Mouse (Mus musculus) lung, adult 2 months (tissue): ENCODE measurements around the gene Zfp385b.

ENCODE experiments used
- CTCF ChIP-seq: fragments of 200-500 bp; IDR thresholded peaks from 2 replicates; pipeline ENCODE4 v1.5.1; 2011; ENCODE audit warnings: mild to moderate bottlenecking, low read length, control low read depth; ENCODE audit not compliant: insufficient read depth
- POLR2A ChIP-seq: fragments of 200-500 bp; IDR thresholded peaks from 2 replicates; pipeline ENCODE4 v1.6.1; 2011; ENCODE audit warnings: low read depth, mild to moderate bottlenecking, control low read depth, low read length, borderline replicate concordance; ENCODE audit errors: extremely low read depth

DNA sequence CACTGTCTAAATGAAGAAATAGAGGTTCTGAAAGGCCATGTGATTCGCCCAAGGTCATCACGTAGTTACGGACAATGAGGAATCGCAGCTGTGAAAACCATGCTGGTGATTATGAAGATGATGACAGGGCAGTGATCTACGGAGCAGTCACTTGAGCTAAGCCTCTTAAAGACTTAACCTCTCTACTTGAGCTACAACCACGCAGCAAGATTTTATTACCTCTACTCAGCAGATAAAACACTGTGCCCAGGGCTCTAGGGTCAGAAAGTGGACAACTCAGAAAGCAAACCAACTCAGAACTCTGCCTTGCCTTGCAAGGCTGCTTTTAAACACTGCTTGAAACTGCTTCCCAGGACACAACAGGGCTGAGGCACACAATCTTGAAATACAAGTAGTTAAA lies 291.8 kb downstream of the Zfp385b start:
- TF ChIP-seq POLR2A (no peak), CTCF (no peak)
